ENCODE assay signal across 28 mouse cellular contexts in the genomic region with DNA sequence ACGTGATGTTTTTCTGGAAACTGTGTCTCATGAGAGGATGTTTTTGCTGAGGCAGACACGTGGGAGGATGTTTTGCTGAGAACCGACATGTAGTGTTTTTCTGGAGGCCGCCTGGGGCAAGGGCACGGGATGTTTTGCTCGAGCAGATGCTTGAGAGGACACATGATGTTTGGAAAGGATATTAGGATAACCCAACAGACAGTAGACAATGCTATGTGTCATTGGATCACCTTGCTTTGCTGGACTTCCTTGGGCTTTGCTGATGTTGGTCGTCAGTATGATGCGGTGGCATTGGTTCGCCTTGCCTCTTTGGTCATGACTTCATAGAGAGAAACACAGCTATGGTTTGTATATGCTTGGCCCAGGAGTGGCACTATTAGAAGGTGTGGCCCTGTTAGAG.
"Had no signal": no experiment of that assay in that cellular context is flagged by ENCODE, and none has a peak within 500 bp of the region (broad histone marks: within the 10 kb centered on the region; RNA-seq: fewer than 3 reads in every experiment).

No protein-coding gene starts in this region.

- H3K27me3 ChIP-seq: embryonic facial prominence, embryonic 12.5 days; embryonic facial prominence, embryonic 13.5 days; embryonic facial prominence, embryonic 15.5 days; forebrain, embryonic 12.5 days; forebrain, embryonic 13.5 days; forebrain, embryonic 15.5 days had no signal

- H3K27ac ChIP-seq: embryonic facial prominence, embryonic 10.5 days; embryonic facial prominence, embryonic 12.5 days; embryonic facial prominence, embryonic 13.5 days; embryonic facial prominence, embryonic 15.5 days; forebrain, embryonic 10.5 days; forebrain, embryonic 12.5 days; forebrain, embryonic 13.5 days; forebrain, embryonic 15.5 days; gastrocnemius, adult 2 months; heart, adult 2 months had no signal

- H3K9me3 ChIP-seq: forebrain, embryonic 10.5 days; forebrain, embryonic 12.5 days; forebrain, embryonic 13.5 days; forebrain, embryonic 15.5 days had no signal

- H3K4me2 ChIP-seq: embryonic facial prominence, embryonic 12.5 days; embryonic facial prominence, embryonic 13.5 days; embryonic facial prominence, embryonic 15.5 days; forebrain, embryonic 12.5 days; forebrain, embryonic 13.5 days; forebrain, embryonic 15.5 days had no signal

- H3K4me1 ChIP-seq: embryonic facial prominence, embryonic 10.5 days; embryonic facial prominence, embryonic 12.5 days; embryonic facial prominence, embryonic 13.5 days; embryonic facial prominence, embryonic 15.5 days; forebrain, embryonic 10.5 days; forebrain, embryonic 12.5 days; forebrain, embryonic 13.5 days; forebrain, embryonic 15.5 days had no signal

- DNase-seq: cerebellum, adult 2 months; cerebellum, adult 8-10 months; cerebellum, adult 9-10 months; cerebellum, adult 9-11 months; cerebellum, postnatal 10 days; cerebellum, postnatal 14 days; cerebellum, postnatal 25 days; cerebellum, postnatal 36 days; embryo, embryonic 11 days; forebrain, postnatal 0 days; gastrocnemius, adult 2 months; gastrocnemius, postnatal 10 days; gastrocnemius, postnatal 14 days; gastrocnemius, postnatal 25 days; gastrocnemius, postnatal 36 days; heart, adult 18-20 months; heart, adult 2 months had no signal

- H3K4me3 ChIP-seq: embryonic facial prominence, embryonic 10.5 days; embryonic facial prominence, embryonic 12.5 days; embryonic facial prominence, embryonic 13.5 days; embryonic facial prominence, embryonic 15.5 days; erythroblast, embryonic 14.5 days; forebrain, embryonic 10.5 days; forebrain, embryonic 12.5 days; forebrain, embryonic 13.5 days; forebrain, embryonic 15.5 days; gastrocnemius, adult 2 months; heart, adult 2 months had no signal

- ATAC-seq: forebrain, embryonic 13.5 days; forebrain, embryonic 14.5 days; forebrain, embryonic 15.5 days; forebrain, embryonic 16.5 days; forebrain, postnatal 0 days had no signal

- H3K36me3 ChIP-seq: embryonic facial prominence, embryonic 10.5 days; embryonic facial prominence, embryonic 12.5 days; embryonic facial prominence, embryonic 13.5 days; embryonic facial prominence, embryonic 15.5 days; forebrain, embryonic 10.5 days; forebrain, embryonic 12.5 days; forebrain, embryonic 15.5 days had no signal

- H3K9ac ChIP-seq: embryonic facial prominence, embryonic 12.5 days; embryonic facial prominence, embryonic 13.5 days; embryonic facial prominence, embryonic 15.5 days; forebrain, embryonic 12.5 days; forebrain, embryonic 13.5 days; forebrain, embryonic 15.5 days; forebrain, postnatal 0 days had no signal
